Mouse (Mus musculus) embryo, embryonic 10.5 days (tissue): ENCODE measurements at regions not wholly inside any gene's neighbourhood (a gene's known extent, or its start where the extent isn't known, plus 50 kb on each side); places are given as distances from the start of the nearest gene placed in this dataset.

Source experiments
- DNase-seq: peaks from one replicate; pipeline ENCODE4 v3.0.0-alpha.2; 2015; ENCODE audit warnings: low spot score

DNA sequence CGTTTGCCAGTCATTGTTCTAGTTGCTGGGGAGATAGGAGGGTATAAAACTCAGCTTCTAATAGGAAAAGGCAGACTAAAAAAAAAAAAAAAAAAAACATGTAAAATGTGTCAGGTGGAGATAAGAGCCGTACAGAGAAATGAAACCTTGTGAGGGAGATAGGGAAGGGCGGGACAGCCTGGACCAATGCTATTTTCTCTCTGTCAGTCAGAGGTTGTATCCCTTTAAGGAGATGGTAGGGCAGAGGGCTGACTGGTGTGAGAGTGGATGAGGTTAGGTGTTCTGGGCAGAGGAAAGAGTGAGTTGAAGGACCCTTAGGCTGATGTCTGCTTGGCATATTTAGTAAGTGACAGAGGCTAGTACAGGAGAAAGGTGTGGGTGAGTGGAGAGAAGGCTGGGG is 169.2 kb upstream of the Serpine2 start:
- no peak for DNase-seq

DNA sequence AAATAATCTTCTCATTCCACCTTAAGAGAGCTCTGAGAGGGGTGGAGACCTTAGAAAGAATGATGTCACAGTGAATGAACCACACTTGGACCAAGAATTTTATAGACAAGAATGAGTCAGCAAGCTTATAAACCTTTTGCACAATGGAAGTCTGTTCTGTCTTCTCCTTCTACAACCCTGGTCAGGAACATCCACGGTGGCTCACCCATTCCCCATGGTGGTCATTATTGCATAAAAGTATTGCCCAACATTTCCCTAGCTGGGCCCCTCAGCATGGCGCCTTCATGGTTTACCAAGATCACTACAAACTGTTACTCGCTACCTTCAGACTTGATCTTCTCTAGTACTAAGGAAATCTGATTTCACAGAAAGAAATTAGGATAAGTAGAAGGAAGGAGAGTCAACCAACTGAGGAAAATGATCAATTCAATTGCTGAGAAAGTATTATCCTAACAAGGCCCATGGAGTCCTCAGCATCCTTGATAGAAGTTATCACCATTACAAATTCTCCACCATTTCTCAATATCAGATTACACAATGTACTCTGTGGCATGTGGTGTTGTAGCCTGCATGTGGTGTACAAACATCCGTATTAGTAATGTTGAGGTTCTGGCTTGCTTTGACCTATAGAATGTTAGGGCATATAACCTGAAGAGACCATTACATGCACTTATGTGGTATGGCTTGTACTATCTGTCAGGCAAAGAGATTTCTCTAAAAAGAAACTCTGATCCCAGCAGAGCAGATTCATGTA is 165.1 kb upstream of the Serpine2 start:
- no peak for DNase-seq

GRCm38 (mm10) chr1:80023518-80024095 is 162.6 kb upstream of the Serpine2 start:
- no peak for DNase-seq

DNA sequence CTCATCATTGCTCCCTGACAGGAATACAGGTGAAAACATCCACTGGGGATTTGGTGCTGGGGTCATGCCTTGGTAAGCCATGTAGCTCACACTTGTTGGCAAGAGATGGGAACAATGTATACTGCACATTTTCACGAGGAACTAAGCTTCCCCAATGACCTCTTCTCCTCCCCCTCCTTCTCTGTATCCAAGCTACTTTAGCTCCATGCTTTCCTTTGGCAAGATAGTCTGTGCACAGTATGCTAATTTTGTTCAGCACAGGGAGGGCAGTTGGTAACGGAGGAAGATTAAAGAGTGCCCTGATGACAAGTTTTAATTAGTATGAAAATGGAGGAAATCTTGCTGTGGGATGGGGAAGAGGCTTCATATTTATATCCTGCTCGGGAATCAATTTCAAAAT is 160.9 kb upstream of the Serpine2 start:
- no peak for DNase-seq

- DNase-seq, result no peak
Measured at GRCm38 (mm10) chr1:80018391-80019065, 157.5 kb upstream of the Serpine2 start.

GRCm38 (mm10) chr1:80015474-80015873 is 154.5 kb upstream of the Serpine2 start:
- DNase-seq, result no peak

GRCm38 (mm10) chr1:80014586-80014985 is 153.6 kb upstream of the Serpine2 start:
- no peak for DNase-seq

- DNase-seq, result no peak
Measured at GRCm38 (mm10) chr1:80010724-80011123, 149.7 kb upstream of the Serpine2 start.

GRCm38 (mm10) chr1:79999081-79999480 is 138.1 kb upstream of the Serpine2 start:
- DNase-seq, result no peak

GRCm38 (mm10) chr1:79997911-79998310 is 136.9 kb upstream of the Serpine2 start:
- DNase-seq, result no peak

GRCm38 (mm10) chr1:79997456-79997855 is 136.5 kb upstream of the Serpine2 start:
- DNase-seq, result no peak

- DNase-seq, result no peak
Measured at GRCm38 (mm10) chr1:79984721-79985120, 123.7 kb upstream of the Serpine2 start.

GRCm38 (mm10) chr1:79982678-79983280 is 121.8 kb upstream of the Serpine2 start:
- DNase-seq, result peak; percentile 62

DNA sequence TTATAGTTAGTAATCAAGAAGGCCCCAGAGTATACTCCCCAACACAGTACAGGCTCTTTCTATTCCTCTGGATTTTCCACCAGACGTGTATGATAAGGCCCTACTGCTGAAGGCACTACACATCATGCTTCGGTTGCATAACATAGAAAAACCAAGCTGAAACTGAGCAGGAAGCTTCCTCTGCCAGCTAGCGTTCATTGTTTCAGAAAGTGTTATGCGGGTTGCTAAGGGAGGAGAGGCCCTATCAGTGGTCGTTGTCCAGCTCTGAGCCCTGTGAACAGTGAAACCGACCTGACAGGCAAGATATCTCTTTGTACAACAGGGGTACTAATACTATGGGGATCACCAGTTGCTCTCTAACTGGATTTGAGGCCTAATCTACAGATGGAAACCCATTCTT is 118.9 kb upstream of the Serpine2 start:
- no peak for DNase-seq

DNA sequence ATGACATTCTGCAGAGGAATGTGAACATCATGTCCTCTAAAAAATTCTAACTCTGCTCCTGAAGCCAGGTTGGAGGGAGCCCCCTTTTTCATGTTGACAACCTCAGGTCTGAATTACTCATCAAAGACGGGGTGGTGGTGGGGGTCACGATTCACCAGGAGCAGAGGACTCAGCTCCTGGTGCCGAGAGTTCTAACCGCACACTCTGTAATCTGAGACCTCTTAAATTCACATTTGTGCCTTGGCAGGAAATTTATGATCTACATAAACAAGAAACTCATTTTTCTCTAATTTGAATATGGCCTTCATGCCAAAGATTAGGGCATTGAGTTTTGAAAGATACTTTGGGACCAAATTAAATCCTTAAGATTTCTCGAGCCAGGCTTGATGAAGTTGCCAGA is 117.2 kb upstream of the Serpine2 start:
- DNase-seq, result peak; percentile 12

DNA sequence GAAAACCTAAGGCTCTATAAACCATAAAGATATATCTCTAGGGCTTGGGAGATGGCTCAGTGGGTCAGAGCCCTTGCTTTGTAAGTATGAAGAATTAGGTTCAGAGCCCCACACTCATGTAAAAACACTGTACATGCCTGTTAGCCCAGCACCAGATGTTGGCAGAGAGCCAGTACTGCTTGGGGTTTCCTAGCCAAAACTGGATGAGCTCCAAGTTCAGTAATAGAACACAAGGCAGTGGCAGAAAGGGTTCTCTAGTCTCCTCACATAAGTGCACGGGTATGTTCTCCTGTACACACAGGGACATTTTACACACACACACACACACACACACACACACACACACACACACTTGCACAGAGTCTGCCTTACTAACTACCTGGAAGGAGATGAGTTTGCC is 95.1 kb upstream of the Serpine2 start:
- DNase-seq, result no peak

DNA sequence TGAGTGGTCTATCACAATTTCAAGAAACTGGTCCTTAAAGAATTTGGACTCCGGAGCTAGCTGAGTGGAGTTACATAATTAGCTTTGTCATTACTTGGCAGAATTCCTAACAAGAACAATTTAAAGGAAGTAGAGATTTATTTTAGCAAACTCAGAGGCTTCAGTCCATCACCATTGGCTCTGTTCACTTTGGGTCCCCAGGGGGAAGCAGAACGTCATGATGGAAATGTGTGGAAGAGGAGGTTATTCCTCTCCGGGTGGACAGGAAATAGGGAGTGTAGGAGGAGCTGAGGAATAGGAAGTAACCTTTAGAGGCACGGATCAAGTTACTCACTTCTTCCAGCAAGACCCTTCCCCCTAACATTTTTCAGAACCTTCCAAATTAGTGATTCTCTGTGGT is 83.3 kb upstream of the Serpine2 start:
- DNase-seq, result no peak

DNA sequence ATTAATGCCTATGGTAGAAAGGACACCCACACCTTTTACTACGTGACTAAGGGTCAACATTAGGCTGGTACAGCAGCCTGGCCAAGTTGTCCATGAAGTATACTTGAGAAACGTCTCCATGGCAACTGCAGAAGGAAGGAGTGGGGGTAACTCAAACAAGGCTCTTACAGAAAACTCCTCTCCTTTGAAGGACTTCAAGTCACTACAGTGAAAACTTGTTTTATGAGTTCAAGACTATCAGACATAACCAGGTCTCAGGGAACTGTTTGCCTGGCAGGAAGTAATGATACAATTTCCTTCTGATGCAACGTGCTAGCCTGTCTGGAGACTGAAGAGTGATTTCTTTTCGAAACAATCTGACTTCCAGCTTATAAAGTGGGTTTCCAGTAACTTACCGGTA is 71.5 kb upstream of the Serpine2 start:
- DNase-seq, result no peak

DNA sequence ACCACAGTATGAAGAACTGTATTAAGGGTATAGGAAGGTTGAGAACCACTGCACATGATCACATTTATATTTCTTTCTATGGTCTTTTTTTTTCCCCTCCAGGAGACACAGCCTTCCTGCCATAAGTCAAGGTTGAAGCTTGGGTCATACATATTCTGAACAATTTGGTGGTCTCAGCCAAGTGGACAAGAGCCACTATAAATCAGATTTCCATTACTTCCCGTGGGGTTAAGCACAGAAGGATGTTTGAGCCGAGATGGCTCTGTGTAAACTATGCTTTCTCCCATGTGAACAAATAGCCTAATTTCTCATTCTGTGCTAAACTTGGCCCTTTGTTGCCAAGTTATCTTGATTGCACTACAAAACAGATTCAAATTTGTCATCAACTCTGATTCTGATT is 66.8 kb upstream of the Serpine2 start:
- no peak for DNase-seq

- no peak for DNase-seq
Measured at GRCm38 (mm10) chr1:79925776-79926175, 64.8 kb upstream of the Serpine2 start.

DNA sequence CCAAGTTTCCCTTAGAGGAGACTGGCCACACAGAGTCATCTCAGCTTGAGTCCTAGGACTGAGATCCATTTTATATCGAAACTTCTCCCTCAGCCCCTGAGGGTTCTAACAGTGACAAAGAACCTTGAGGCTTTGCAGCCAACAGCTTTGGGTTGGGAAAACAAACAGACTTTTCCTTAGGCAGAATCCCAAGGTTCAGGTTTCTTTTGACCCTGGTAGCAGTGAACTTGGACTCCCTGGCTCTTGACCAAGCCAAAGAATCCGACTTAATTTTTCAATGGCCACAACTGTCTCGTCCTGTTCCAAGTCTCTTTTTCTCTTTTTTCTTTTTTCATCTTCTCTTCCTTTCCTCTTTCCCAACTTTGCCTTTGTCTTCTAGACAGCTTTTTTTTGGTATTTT is 60.9 kb upstream of the Serpine2 start:
- DNase-seq, result no peak

DNA sequence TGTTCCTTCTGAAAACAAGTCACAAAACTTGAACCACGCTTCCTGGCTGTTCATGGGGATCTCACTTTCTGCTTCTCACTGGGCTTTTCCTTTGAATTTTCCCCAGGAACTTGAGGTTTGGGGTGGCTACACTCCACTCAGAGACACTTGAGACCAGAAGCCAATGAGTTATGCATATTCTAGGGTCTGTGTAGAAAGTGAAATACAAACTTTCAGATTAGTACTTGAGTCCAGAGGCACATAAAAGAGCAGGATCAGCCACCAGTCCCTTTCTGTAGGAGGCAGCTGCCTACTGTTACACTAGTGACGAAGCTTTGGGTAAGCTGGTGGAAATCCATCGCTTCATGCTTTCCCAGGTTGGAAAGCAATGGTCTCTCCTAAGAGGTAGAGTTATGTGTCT is 60.4 kb upstream of the Serpine2 start:
- no peak for DNase-seq
